Mouse (Mus musculus) midbrain, embryonic 16.5 days (tissue): ENCODE measurements around the gene Fbxl14. TPM values are rescaled to one million over a fixed set of nuclear protein-coding genes. Genes with fewer than 3 reads are reported as not detected.

Source experiments
- ATAC-seq: fragments of 200-750 bp; cut with Nextera tagmentation; 2 replicates; pipeline ENCODE4 v1.8.0; 2017; ENCODE audit warnings: moderate TSS enrichment
- H3K27ac ChIP-seq: fragments of 300-500 bp; sonication (generic); 2 replicates; pipeline ENCODE4 v1.5.1; 2014; ENCODE audit warnings: mild to moderate bottlenecking, low read length, mixed read lengths
- H3K27me3 ChIP-seq: fragments of 300-500 bp; sonication (generic); 2 replicates; pipeline ENCODE4 v1.6.1; 2014; ENCODE audit warnings: low read depth, low read length, mixed read lengths; ENCODE audit not compliant: control insufficient read depth, insufficient read depth
- H3K36me3 ChIP-seq: fragments of 300-500 bp; sonication (generic); 2 replicates; pipeline ENCODE4 v1.6.1; 2014; ENCODE audit warnings: mild to moderate bottlenecking, low read length, moderate library complexity, mixed read lengths; ENCODE audit not compliant: control insufficient read depth, insufficient read depth
- H3K4me1 ChIP-seq: fragments of 300-500 bp; sonication (generic); 2 replicates; pipeline ENCODE4 v1.6.1; 2014; ENCODE audit warnings: mild to moderate bottlenecking, low read length, mixed read lengths; ENCODE audit not compliant: control insufficient read depth, insufficient read depth
- H3K4me2 ChIP-seq: fragments of 300-500 bp; sonication (generic); 2 replicates; pipeline ENCODE4 v1.6.1; 2014; ENCODE audit warnings: mild to moderate bottlenecking, low read length, mixed read lengths
- H3K4me3 ChIP-seq: fragments of 300-500 bp; sonication (generic); 2 replicates; pipeline ENCODE4 v1.5.1; 2014; ENCODE audit warnings: low read depth, mild to moderate bottlenecking, low read length, moderate library complexity, mixed read lengths
- H3K9ac ChIP-seq: fragments of 300-500 bp; sonication (generic); 2 replicates; pipeline ENCODE4 v1.6.1; 2014; ENCODE audit warnings: low read depth, low read length, mixed read lengths
- H3K9me3 ChIP-seq: fragments of 300-500 bp; sonication (generic); replicated peaks from 2 replicates; pipeline ENCODE4 v1.6.1; 2014; ENCODE audit warnings: mild to moderate bottlenecking, low read length, mixed read lengths; ENCODE audit not compliant: control insufficient read depth, poor library complexity, severe bottlenecking
- WGBS: fragments of 180-500 bp; shearing (Covaris S2); extraction: QIAGEN DNeasy Blood & Tissue Kit; methylation state at CpG from one replicate; pipeline ENCODE4 v1.1.7; 2014; 5-methylcytosine and 5-hydroxymethylcytosine counted together
- polyA plus RNA-seq: library from polyadenylated mRNA; unstranded; fragments of >200 nt; fragmentation: Nextera tagmentation; extraction: Ambion mirVana; gene quantifications from 2 replicates; pipeline ENCODE4 v1.2.1, GENCODE M21; 2015

The Fbxl14 gene
- polyA plus RNA-seq, 1 experiment from 2014 or later: 2.0 TPM

DNA sequence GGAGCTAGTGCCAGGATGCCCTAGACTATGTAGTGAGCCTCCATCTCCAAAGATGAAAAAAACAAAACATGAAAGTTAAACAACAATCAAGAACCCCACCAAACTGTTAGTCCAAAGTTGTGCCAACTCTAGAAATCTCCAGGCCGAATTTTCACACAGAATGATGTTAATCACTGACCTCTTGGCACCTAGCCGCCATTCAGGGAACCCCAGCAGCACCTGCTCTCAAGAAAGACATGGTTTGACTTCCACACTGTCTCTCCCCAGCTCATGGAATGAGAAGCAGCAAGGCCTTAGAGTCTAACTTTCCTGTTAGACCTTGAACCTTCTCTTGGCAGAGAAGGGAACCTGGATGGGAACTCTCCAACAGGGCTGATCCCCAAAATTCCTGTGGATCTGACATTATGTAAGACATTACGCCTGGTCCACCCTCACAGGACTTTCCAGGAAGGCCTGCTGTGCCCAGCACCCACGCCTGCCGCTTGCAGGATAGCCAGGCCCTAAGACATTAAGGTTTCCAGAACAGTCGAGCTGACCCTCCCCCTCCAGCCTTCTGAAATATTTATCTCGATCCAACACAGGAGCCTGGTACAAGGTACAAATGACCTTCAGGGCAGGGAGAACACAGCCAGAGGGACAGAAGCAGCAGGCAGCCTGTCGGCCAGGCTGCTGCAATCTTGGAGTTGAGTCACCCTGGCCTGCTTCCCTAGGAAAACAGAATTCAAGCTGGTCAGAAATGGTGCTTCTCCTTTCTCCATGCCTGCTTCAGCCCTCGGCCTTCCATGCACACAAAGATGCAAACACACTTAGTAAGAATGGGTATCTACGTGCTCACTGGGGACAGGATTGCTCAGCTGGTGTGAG lies 12.3 kb upstream of the Fbxl14 start:
- 71% methylated on average over 10 of the region's 10 CpGs for WGBS
- H3K27ac ChIP-seq: no peak overlapping the region
- H3K4me1 ChIP-seq: no peaks in the 10 kb centered on the region
- H3K36me3 ChIP-seq: no peaks in the 10 kb centered on the region
- H3K9me3 ChIP-seq: no peaks in the 10 kb centered on the region
- no peaks in the 10 kb centered on the region for H3K27me3 ChIP-seq
- H3K4me3 ChIP-seq: no peak overlapping the region
- peak overlapping the region; percentile 8; the same call in 1 of the 2 replicates for H3K9ac ChIP-seq
- no peak for ATAC-seq
- no peak overlapping the region for H3K4me2 ChIP-seq

DNA sequence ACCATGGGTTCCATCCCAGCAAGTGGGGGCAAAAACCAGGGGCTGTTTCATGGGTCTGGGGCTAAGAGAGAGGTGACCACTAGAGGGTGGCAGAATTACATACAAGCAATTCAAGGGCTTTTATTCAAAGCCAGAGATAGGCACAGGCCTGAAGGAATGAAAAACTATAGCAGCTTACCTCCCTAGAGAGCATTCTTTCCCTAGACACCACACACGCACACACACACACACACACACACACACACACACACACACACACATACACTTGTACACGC lies 11.7 kb upstream of the Fbxl14 start:
- no peak overlapping the region for H3K4me3 ChIP-seq
- H3K27me3 ChIP-seq: no peaks in the 10 kb centered on the region
- no peaks in the 10 kb centered on the region for H3K9me3 ChIP-seq
- H3K9ac ChIP-seq: peak overlapping the region; percentile 8; the same call in 1 of the 2 replicates
- no peaks in the 10 kb centered on the region for H3K36me3 ChIP-seq
- WGBS: 77% methylated on average over 2 of the region's 2 CpGs
- no peak overlapping the region for H3K4me2 ChIP-seq
- ATAC-seq: no peak
- H3K27ac ChIP-seq: no peak overlapping the region
- no peaks in the 10 kb centered on the region for H3K4me1 ChIP-seq

DNA sequence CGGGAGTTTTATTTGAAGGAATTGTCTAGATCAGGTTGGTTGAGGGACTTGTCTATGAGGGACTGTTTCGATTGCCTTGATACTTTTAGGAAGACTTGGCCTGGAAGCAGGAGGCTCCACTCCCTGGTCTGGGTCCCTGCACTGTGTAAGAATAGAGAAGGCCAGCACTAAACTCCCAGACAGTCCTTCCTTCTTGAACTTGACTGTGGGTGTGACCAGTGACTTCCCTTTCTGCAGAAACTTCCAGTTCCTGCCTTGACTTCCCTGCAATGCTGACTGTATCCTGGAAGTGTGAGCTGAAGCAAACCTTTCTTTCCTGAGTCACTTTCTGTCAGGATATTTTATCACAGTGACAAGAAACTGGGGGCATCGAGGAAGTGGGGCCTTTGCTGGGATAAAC lies 8.7 kb upstream of the Fbxl14 start:
- H3K9me3 ChIP-seq: no peaks in the 10 kb centered on the region
- H3K4me2 ChIP-seq: no peak overlapping the region
- no peaks in the 10 kb centered on the region for H3K36me3 ChIP-seq
- ATAC-seq: no peak
- H3K4me3 ChIP-seq: no peak overlapping the region
- no peaks in the 10 kb centered on the region for H3K27me3 ChIP-seq
- H3K27ac ChIP-seq: no peak overlapping the region
- H3K4me1 ChIP-seq: no peaks in the 10 kb centered on the region
- H3K9ac ChIP-seq: no peak overlapping the region
- 97% methylated on average over 3 of the region's 3 CpGs for WGBS

DNA sequence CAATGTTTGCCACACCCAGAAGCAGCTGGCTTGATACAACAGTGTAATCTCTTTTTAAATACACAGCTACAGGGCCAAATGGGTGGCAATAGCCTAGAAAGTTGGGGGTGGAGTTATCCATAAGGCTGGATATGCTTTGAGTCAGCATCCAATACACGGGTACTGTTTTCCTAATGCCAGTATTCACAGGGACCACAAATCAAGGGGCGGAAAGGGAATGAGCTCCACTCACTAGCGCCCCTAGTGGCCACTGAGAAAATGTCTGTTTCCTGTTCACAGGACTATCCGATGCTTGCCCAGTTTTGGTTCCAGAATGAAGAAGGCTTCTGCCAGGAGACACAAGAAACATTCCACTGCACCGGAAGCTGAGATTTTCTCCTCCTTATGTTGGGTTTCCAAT lies 7.3 kb upstream of the Fbxl14 start:
- H3K4me2 ChIP-seq: no peak overlapping the region
- H3K9ac ChIP-seq: no peak overlapping the region
- no peaks in the 10 kb centered on the region for H3K4me1 ChIP-seq
- H3K27me3 ChIP-seq: no peaks in the 10 kb centered on the region
- H3K4me3 ChIP-seq: no peak overlapping the region
- no peaks in the 10 kb centered on the region for H3K36me3 ChIP-seq
- ATAC-seq: no peak
- WGBS: 23% methylated on average over 5 of the region's 5 CpGs
- no peak overlapping the region for H3K27ac ChIP-seq
- H3K9me3 ChIP-seq: no peaks in the 10 kb centered on the region

DNA sequence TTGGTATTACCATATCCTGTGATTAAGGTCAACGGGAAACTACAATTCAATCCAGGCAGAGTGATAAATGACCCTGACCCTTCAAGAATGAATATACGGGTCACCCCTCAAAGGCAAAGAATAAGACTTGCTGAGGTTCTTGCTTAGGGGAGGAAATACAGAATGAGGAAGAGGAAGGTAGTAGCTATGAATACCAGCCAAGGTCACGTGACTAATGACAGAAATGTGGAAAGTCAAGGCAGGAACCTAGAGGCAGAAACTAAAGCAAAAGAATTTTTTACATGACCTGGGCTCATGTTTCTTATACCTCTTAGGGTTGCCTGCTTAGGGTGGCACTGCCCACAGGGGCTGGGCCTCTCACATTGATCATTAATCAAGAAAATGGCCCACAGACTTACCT lies 6.8 kb upstream of the Fbxl14 start:
- Histone ChIP-seq H3K27me3 (no peaks in the 10 kb centered on the region), H3K9ac (no peak overlapping the region), H3K9me3 (no peaks in the 10 kb centered on the region), H3K4me3 (no peak overlapping the region), H3K27ac (no peak overlapping the region), H3K4me1 (peaks cover under 1% of the 10 kb centered on the region; the same call in 1 of the 2 replicates), H3K36me3 (no peaks in the 10 kb centered on the region), H3K4me2 (no peak overlapping the region)
- no peak for ATAC-seq
- WGBS: 88% methylated on average over 3 of the region's 3 CpGs

DNA sequence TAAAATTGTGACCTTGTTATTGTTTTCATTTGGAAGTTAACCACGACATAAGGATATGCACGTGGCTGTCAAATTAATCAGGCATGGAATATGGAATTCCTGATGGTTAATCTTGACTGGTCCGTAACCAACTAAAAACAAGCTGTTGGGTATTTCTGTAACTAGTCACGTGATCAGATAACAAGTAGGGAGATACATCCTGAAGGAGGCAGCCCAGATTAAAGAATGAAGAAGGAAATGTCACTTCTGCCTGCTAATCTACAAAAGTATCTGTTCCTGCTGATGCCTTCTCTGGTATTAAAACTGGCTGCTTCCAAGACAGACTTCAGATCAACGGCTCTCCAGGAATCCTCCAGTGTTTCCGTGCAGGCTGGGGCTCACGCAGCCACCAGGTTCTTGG lies 6.0 kb upstream of the Fbxl14 start:
- Histone ChIP-seq H3K4me2 (no peak overlapping the region), H3K4me3 (no peak overlapping the region), H3K36me3 (no peaks in the 10 kb centered on the region), H3K4me1 (peaks cover 8% of the 10 kb centered on the region), H3K9me3 (no peaks in the 10 kb centered on the region), H3K27me3 (no peaks in the 10 kb centered on the region), H3K9ac (no peak overlapping the region), H3K27ac (no peak overlapping the region)
- 83% methylated on average over 7 of the region's 7 CpGs for WGBS
- no peak for ATAC-seq

DNA sequence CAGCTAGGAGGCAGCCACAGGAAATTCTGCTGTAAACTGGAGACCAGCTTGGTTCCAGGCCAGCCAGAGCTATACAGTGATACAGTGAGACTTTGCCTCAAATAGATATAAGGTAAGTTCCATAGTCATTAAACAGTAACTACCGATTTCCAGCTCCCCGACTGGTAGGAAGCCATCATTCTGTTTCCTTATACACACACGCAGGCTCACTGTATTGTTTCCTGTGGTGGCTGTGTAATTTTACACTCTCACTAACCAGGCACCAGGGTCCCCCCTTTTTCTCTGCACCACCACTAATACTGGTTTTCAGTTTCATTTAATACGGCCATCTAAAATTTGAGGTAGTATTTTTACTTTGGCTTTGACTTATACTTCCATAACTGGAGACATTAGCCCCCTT lies 5.5 kb upstream of the Fbxl14 start:
- no peak overlapping the region for H3K27ac ChIP-seq
- H3K4me2 ChIP-seq: no peak overlapping the region
- no peak overlapping the region for H3K4me3 ChIP-seq
- no peak overlapping the region for H3K9ac ChIP-seq
- WGBS: 86% methylated on average over 4 of the region's 4 CpGs
- peaks cover 11% of the 10 kb centered on the region for H3K4me1 ChIP-seq
- no peaks in the 10 kb centered on the region for H3K36me3 ChIP-seq
- no peaks in the 10 kb centered on the region for H3K9me3 ChIP-seq
- no peaks in the 10 kb centered on the region for H3K27me3 ChIP-seq
- ATAC-seq: no peak

DNA sequence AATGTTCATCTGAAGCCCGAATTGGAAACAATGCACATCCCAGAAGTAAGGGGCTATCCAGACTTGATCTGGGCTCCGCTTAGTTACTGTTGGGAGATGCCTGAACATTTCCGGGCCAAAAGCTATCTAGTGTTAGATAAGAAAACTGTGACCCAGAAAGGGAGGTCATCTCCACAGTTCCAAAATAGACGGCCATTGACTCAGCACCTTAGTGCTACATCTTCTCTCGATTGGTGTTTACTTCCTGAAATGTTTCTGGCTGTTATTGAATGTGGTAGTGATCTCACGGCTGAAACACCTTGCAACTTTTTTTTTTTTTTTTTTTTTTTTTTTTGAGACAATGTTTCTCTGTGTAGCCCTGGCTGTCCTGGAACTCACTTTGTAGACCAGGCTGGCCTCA lies 3.5 kb upstream of the Fbxl14 start:
- Histone ChIP-seq H3K9me3 (no peaks in the 10 kb centered on the region), H3K4me2 (no peak overlapping the region), H3K36me3 (no peaks in the 10 kb centered on the region), H3K27me3 (no peaks in the 10 kb centered on the region), H3K9ac (no peak overlapping the region), H3K4me3 (no peak overlapping the region), H3K4me1 (peaks cover 11% of the 10 kb centered on the region), H3K27ac (no peak overlapping the region)
- WGBS: 91% methylated on average over 6 of the region's 6 CpGs
- ATAC-seq: no peak

DNA sequence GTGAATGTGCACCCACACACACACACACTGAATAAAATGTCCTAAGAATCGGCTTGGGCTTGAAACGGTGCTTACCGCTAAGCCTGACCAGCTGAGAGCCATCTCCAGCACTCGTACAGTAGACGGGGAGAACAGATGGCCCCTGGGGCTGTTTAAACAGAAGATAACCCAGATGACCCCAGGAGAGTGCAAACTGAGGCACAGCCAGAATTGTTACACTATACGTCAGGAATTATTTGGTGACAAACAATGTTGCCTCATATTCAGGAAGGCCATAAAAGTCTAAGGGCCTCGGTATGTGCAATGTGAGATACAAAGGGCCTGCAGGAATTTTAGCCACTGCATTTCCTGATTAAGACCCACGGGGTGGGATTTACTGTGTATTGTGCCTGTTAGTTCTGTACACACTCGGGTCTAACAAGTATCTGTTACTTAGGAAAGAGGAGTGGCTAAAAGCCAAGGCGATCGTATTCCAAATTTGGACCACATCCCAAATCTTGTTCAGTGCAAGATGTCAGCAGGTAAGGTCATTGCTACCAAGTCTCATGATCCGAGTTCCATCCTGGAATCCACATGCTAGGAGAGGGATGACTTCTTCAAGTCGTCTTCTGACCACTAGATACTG lies 1.7 kb upstream of the Fbxl14 start:
- H3K36me3 ChIP-seq: no peaks in the 10 kb centered on the region
- H3K27ac ChIP-seq: no peak overlapping the region
- H3K4me1 ChIP-seq: peaks cover 24% of the 10 kb centered on the region
- ATAC-seq: no peak
- no peak overlapping the region for H3K9ac ChIP-seq
- WGBS: 58% methylated on average over 13 of the region's 13 CpGs
- no peak overlapping the region for H3K4me3 ChIP-seq
- H3K9me3 ChIP-seq: no peaks in the 10 kb centered on the region
- no peaks in the 10 kb centered on the region for H3K27me3 ChIP-seq
- H3K4me2 ChIP-seq: no peak overlapping the region
